Mouse (Mus musculus) limb, embryonic 14.5 days (tissue): Measurements from ENCODE around the gene Angpt4. TPM values are rescaled to one million over a fixed set of nuclear protein-coding genes. Genes with fewer than 3 reads are reported as not detected.

Experiments
- ATAC-seq: fragments of 200-750 bp; cut with Nextera tagmentation; 2 replicates; pipeline ENCODE4 v1.8.0; 2017; ENCODE audit warnings: low read depth, moderate number of reproducible peaks, moderate TSS enrichment; ENCODE audit not compliant: low FRiP score
- DNase-seq: peaks from one replicate; pipeline ENCODE4 v3.0.0-alpha.2; 2015; ENCODE audit warnings: low spot score
- H3K27ac ChIP-seq: fragments of 300-500 bp; sonication (generic); replicated peaks from 2 replicates; pipeline ENCODE4 v1.5.1; 2014; ENCODE audit warnings: low read depth, mild to moderate bottlenecking, low read length, moderate library complexity, mixed read lengths
- H3K27me3 ChIP-seq: fragments of 300-500 bp; sonication (generic); 2 replicates; pipeline ENCODE4 v1.6.1; 2014; ENCODE audit warnings: low read length, mixed read lengths; ENCODE audit not compliant: control insufficient read depth, insufficient read depth
- H3K36me3 ChIP-seq: fragments of 300-500 bp; sonication (generic); 2 replicates; pipeline ENCODE4 v1.6.1; 2014; ENCODE audit warnings: mild to moderate bottlenecking, low read length, moderate library complexity, mixed read lengths; ENCODE audit not compliant: control insufficient read depth, insufficient read depth
- H3K4me1 ChIP-seq: fragments of 300-500 bp; sonication (generic); 2 replicates; pipeline ENCODE4 v1.6.1; 2014; ENCODE audit warnings: antibody characterized with exemption, low read length, mixed read lengths; ENCODE audit not compliant: control insufficient read depth, insufficient read depth
- H3K4me2 ChIP-seq: fragments of 300-500 bp; sonication (generic); replicated peaks from 2 replicates; pipeline ENCODE4 v1.6.1; 2014; ENCODE audit warnings: low read depth, mild to moderate bottlenecking, low read length, moderate library complexity; ENCODE audit not compliant: severe bottlenecking
- H3K4me3 ChIP-seq: fragments of 300-500 bp; sonication (generic); replicated peaks from 2 replicates; pipeline ENCODE4 v1.5.1; 2014; ENCODE audit warnings: low read length
- H3K9ac ChIP-seq: fragments of 300-500 bp; sonication (generic); 2 replicates; pipeline ENCODE4 v1.6.1; 2014; ENCODE audit warnings: mild to moderate bottlenecking, low read depth, low read length, moderate library complexity; ENCODE audit not compliant: severe bottlenecking
- H3K9me3 ChIP-seq: fragments of 300-500 bp; sonication (generic); 2 replicates; pipeline ENCODE4 v1.6.1; 2016; ENCODE audit warnings: low read length; ENCODE audit not compliant: control insufficient read depth
- POLR2A ChIP-seq: fragments of 200-500 bp; IDR thresholded peaks from 2 replicates; pipeline ENCODE4 v1.8.0; 2012; ENCODE audit warnings: inconsistent platforms, mild to moderate bottlenecking, moderate library complexity, borderline replicate concordance; ENCODE audit not compliant: insufficient read depth, insufficient read length; ENCODE audit errors: extremely low read depth
- WGBS: fragments of 180-500 bp; shearing (Covaris S2); extraction: QIAGEN DNeasy Blood & Tissue Kit; methylation state at CpG from one replicate; pipeline ENCODE4 v1.1.7; 2014; 5-methylcytosine and 5-hydroxymethylcytosine counted together
- polyA plus RNA-seq, 2 experiments: library from polyadenylated mRNA; depleted of rRNA in 1 of 2; stranded (reverse) in 1 of 2; unstranded in 1 of 2; fragments of >200 nt; fragmentation: Nextera tagmentation in 1 of 2; extraction: Ambion mirVana in 1 of 2; gene quantifications; 2 replicates each; pipeline versions ENCODE4 v1.2.1 to v1.2.3; 2012 to 2014

Angpt4 gene
- polyA plus RNA-seq, 2 experiments, result 0.36 to 0.59 TPM

DNA sequence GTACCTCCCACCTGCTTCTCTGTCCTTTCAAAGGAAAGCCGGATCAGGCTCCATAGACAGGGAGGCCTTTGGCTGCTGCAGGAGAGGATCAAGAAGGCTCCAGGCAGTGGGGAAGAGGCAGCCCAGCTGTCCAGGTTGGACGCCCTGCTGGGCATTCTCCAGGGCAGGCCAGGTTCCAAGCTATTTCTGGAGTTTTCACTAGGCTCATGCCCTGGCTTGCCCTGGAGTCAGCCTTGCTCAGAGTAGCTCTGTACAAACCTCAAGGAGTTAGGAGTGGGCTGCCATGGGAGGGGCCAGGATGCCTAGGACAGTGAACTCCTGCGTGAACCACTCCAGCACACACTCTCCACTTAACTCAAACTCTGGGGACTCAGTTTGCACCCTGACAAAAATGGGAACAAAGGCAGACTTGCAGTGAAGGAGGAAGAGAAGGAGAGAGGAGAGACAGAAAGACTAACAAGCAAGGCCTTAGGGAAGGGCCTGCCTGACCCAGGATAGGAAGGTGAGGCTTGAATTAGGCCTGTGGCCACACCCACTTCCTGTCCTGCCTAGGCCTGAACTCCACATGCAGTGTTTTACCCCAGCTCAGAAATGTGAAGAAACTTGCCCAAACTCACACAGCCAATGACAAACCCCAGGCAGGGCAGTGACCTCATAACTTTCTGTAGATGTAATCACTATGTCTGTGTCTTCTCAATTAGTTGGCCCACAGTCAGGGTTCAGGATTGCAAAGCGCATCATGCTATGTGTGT is 66.9 kb downstream of the Angpt4 start:
- Histone ChIP-seq H3K9me3 (no peaks in the 10 kb centered on the region), H3K27me3 (peaks cover 10% of the 10 kb centered on the region; the same call in 1 of the 2 replicates), H3K9ac (no peak overlapping the region), H3K4me2 (no peak overlapping the region), H3K4me1 (peaks cover 26% of the 10 kb centered on the region), H3K36me3 (no peaks in the 10 kb centered on the region), H3K4me3 (no peak overlapping the region), H3K27ac (no peak overlapping the region)
- ATAC-seq (no peak), DNase-seq (no peak)
- no peak for TF ChIP-seq POLR2A
- WGBS, result 74% methylated on average over 4 of the region's 4 CpGs

GRCm38 (mm10) chr2:151978494-151978893 is 67.5 kb downstream of the Angpt4 start:
- no peak overlapping the region for H3K27ac ChIP-seq
- WGBS, result 50% methylated on average over 6 of the region's 6 CpGs
- H3K9me3 ChIP-seq, result no peaks in the 10 kb centered on the region
- H3K36me3 ChIP-seq, result no peaks in the 10 kb centered on the region
- H3K27me3 ChIP-seq, result peaks cover 10% of the 10 kb centered on the region; the same call in 1 of the 2 replicates
- H3K4me1 ChIP-seq, result peaks cover 24% of the 10 kb centered on the region
- H3K4me3 ChIP-seq, result peak overlapping the region; percentile 74; the same call in 1 of the 2 replicates
- no peak overlapping the region for H3K9ac ChIP-seq
- DNase-seq (no peak), ATAC-seq (no peak)
- no peak for TF ChIP-seq POLR2A
- H3K4me2 ChIP-seq, result peak overlapping the region; percentile 89; the same call in 1 of the 2 replicates

- no peak for TF ChIP-seq POLR2A
- Histone ChIP-seq H3K4me1 (peaks cover 21% of the 10 kb centered on the region), H3K27me3 (no peaks in the 10 kb centered on the region), H3K4me2 (peak within 1 kb of the TSS; percentile 89), H3K27ac (no peak within 1 kb of the TSS), H3K9me3 (no peaks in the 10 kb centered on the region), H3K4me3 (peak within 1 kb of the TSS; percentile 74), H3K9ac (peak within 1 kb of the TSS; percentile 67), H3K36me3 (no peaks in the 10 kb centered on the region)
- DNase-seq (peak; percentile 81), ATAC-seq (peak; percentile 87)
- WGBS, result under 1% methylated on average over 45 of the region's 46 CpGs
Measured at GRCm38 (mm10) chr2:151979470-151980354, 68.7 kb downstream of the Angpt4 start, which contains the start of gene Fam110a. Gene Fam110a, minus strand, starts transcription at chr2:151980219.

- H3K27ac ChIP-seq, result no peak overlapping the region
- peak overlapping the region; percentile 67; the same call in 1 of the 2 replicates for H3K9ac ChIP-seq
- TF ChIP-seq POLR2A, result no peak
- peak overlapping the region; percentile 89 for H3K4me2 ChIP-seq
- peaks cover 21% of the 10 kb centered on the region for H3K4me1 ChIP-seq
- H3K27me3 ChIP-seq, result no peaks in the 10 kb centered on the region
- WGBS, result 33% methylated on average over 3 of the region's 3 CpGs
- H3K9me3 ChIP-seq, result no peaks in the 10 kb centered on the region
- H3K4me3 ChIP-seq, result peak overlapping the region; percentile 74
- DNase-seq, result no peak
- no peaks in the 10 kb centered on the region for H3K36me3 ChIP-seq
- peak; percentile 15; the same call in 1 of the 2 replicates for ATAC-seq
Measured at GRCm38 (mm10) chr2:151980355-151980693, 69.3 kb downstream of the Angpt4 start.

DNA sequence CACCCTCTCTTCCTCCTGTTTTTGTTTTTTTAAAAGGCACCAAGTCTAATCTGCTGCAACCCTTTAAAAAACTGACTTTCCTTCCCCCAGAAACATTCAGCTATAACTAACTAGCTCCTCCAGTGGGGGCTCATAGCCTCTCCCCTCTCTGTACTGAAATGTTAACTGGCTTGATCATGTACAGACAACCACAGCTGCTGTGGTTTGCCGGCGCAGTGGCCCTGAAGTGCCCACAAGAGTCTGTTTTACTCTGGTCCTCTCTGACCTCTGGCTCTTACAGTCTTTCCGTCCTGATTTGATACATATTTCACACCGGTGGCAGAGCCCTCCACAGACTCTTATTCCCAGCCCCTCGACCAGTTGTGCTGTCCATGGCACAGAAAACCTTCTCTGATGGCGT is 70.3 kb downstream of the Angpt4 start:
- whole genome bisulfite sequencing, result 73% methylated on average over 6 of the region's 6 CpGs
- DNase-seq, result no peak
- Histone ChIP-seq H3K27me3 (no peaks in the 10 kb centered on the region), H3K9ac (no peak overlapping the region), H3K4me3 (no peak overlapping the region), H3K4me2 (no peak overlapping the region), H3K27ac (0 out of 2 replicates have a peak overlapping the region, but pooled peaks have one; percentile 13), H3K4me1 (peaks cover 23% of the 10 kb centered on the region), H3K36me3 (no peaks in the 10 kb centered on the region), H3K9me3 (no peaks in the 10 kb centered on the region)
- TF ChIP-seq POLR2A, result no peak
- no peak for ATAC-seq
